Mouse (Mus musculus): ENCODE results near the gene Exoc6. TPM values are rescaled to one million over a fixed set of nuclear protein-coding genes. Genes with fewer than 3 reads are reported as not detected.

The Exoc6 gene
- polyA plus RNA-seq, 1 experiment from 2014 or later, result 7.3 TPM

DNA sequence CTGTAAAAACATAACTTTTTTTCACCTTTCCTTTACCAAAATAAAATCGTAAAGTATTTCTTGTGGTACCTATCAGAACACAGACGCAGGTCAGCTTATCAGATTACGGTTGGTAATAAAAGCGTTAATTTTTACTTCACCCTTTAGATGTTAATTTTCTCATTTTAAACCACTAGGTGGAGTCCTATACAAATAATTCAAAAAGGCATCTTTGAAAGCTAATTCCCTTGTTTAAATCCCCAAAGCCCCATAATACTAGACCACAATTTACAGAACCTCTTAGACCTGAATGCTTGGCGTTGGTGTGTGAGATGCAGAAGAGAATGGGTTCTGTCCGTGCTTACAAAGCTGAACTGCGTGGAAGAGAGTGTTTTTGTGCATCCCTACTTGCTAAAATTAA is 15.6 kb downstream of the Exoc6 start:
- no peaks in the 10 kb centered on the region for H3K27me3 ChIP-seq (ENCODE audit: low read depth, poor library complexity, severe bottlenecking)
- WGBS, result 60% methylated on average over 7 of the region's 7 CpGs
- peaks cover under 1% of the 10 kb centered on the region; the same call in 1 of the 2 replicates for H3K4me1 ChIP-seq
- H3K36me3 ChIP-seq, result no peaks in the 10 kb centered on the region
- H3K9me3 ChIP-seq (replicated peaks), result no peaks in the 10 kb centered on the region
- DNase-seq (ENCODE audit: low spot score), result no peak
- H3K4me3 ChIP-seq, result no peak overlapping the region
- H3K27ac ChIP-seq, result no peak overlapping the region

DNA sequence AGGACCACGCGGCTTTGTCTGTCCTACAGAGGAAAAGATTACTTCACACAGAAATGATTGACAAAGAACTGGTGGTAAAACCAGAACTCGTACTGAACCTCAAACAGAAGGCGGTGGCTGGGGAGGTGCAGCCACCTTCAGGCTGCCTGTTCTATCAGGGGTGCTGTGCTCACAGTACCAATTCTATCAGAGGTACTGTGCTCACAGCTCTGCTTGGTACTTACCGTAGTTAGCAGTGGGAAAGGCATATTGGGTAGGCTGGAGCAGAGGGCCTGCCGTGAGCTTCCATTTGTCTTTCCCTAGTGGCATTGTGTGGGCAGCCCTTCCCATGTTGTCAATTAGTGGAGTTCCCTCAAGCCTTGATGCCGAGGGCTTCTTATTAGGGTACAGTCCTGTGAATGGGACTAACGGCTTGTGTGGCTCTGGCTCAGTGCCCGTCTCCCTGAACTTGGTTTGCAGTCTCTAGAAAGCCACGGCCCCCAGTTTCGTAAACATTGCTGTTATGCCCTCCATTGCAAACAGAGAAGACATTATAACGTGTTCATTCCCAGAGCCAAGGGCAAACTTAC is 19.1 kb downstream of the Exoc6 start:
- no peak overlapping the region for H3K4me3 ChIP-seq
- no peak overlapping the region for H3K27ac ChIP-seq
- H3K27me3 ChIP-seq (ENCODE audit: low read depth, poor library complexity, severe bottlenecking), result no peaks in the 10 kb centered on the region
- no peaks in the 10 kb centered on the region for H3K9me3 ChIP-seq (replicated peaks)
- H3K4me1 ChIP-seq, result no peaks in the 10 kb centered on the region
- WGBS, result 87% methylated on average over 12 of the region's 12 CpGs
- H3K36me3 ChIP-seq, result no peaks in the 10 kb centered on the region
- no peak for DNase-seq (ENCODE audit: low spot score)

DNA sequence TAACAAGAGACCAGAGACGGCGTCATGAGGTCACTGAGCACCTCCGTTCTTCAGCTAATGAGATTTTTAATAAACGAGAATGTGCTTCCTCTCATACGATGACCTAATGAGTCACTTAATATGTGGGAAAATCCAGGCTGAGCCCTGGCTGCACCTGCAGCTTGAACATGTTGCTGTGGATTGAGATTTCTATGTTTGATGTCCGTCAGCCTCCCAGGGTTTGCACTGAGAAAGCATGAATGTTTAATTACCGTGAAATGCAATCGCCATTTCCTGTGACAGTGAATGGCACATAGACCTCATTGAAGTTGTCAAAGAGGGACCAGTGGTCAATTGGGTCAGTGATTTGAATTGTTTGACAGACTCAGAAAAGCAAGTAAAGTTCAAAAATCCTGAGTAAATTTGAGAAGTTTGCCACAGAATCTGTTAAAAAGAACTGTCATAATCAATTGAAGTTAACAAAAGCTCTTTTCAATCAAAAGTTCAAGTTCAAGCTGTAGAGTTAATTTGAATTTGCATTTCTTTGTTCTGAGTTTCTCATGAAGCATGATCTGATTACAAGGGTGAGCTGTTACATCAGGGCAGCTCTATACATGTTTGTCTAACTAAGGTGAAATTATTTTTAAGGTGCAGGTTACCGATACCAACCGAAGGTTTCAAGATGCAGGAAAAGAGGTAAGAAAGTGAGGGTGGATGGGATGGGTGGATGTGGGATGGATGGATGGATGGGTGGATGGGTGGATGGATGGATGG is 20.9 kb downstream of the Exoc6 start:
- whole genome bisulfite sequencing, result 93% methylated on average over 10 of the region's 10 CpGs
- Histone ChIP-seq H3K4me1 (no peaks in the 10 kb centered on the region), H3K4me3 (no peak overlapping the region), H3K9me3 (replicated peaks) (no peaks in the 10 kb centered on the region), H3K27me3 (ENCODE audit: low read depth, poor library complexity, severe bottlenecking) (no peaks in the 10 kb centered on the region), H3K27ac (no peak overlapping the region), H3K36me3 (no peaks in the 10 kb centered on the region)
- DNase-seq (ENCODE audit: low spot score), result no peak

DNA sequence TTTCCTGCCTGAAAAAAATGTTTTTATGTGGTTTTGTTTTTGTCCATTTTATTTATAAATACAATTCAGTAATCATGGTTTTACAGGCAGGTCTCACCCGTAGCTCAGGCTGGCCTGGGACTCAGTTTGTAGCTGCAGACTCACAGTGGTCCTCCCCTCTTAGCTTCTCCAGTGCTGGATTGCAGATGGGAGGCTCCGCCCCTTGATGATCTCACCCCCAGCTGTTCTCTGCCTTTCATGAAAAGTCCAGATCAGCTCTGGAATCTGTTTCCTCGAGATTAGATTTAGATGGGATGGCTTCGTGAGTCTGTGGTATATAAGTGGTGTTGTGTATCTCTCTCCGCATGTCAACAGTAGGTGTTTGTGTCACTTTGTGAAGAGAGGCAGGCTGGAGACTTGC is 24.6 kb downstream of the Exoc6 start:
- H3K9me3 ChIP-seq (replicated peaks), result no peaks in the 10 kb centered on the region
- no peaks in the 10 kb centered on the region for H3K36me3 ChIP-seq
- no peak for DNase-seq (ENCODE audit: low spot score)
- 60% methylated on average over 5 of the region's 5 CpGs for WGBS
- H3K27me3 ChIP-seq (ENCODE audit: low read depth, poor library complexity, severe bottlenecking), result no peaks in the 10 kb centered on the region
- no peak overlapping the region for H3K4me3 ChIP-seq
- H3K4me1 ChIP-seq, result peaks cover 8% of the 10 kb centered on the region
- no peak overlapping the region for H3K27ac ChIP-seq

DNA sequence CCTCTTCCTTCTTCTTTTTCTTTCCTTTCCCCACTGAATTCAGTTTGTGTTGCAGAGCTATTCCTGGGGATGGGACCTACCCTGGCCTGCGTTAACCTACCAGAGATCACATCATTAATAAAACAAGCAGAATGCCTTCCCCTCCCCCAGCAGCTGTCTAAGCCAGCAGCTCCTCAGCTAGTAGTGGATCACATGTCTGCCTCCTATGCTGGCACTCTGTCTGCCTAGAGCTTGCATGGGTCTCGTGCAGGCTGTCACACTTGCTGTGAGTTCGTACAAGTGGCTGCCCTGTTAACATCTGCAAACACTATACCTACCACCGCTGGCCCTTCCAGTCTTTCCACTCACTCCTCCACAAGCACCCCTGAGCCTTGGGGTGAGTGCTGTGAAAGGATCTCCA is 29.4 kb downstream of the Exoc6 start:
- WGBS, result 37% methylated on average over 4 of the region's 4 CpGs
- no peaks in the 10 kb centered on the region for H3K27me3 ChIP-seq (ENCODE audit: low read depth, poor library complexity, severe bottlenecking)
- peak overlapping the region; percentile 56 for H3K27ac ChIP-seq
- H3K4me1 ChIP-seq, result peaks cover 8% of the 10 kb centered on the region
- H3K9me3 ChIP-seq (replicated peaks), result no peaks in the 10 kb centered on the region
- H3K36me3 ChIP-seq, result no peaks in the 10 kb centered on the region
- H3K4me3 ChIP-seq, result no peak overlapping the region
- DNase-seq (ENCODE audit: low spot score), result no peak

DNA sequence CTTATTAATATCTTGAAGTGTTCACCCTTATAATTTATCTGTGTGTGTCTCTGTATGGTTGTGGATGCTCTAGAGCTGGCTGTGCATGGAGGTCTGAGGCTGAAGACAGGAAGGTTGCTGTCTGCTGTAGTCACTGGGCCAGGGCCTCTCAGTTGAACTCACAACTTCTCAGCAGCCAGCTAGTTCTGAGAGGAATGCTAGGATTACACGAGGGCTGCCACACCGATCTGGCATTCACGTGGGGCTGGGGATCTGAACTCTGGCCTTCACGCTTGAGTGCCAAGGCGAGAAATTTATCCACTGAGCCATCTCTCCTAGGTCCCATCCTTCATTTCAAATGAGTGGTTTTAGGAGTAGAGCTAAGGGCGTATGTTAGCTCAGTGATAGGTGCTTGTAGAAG is 30.2 kb downstream of the Exoc6 start:
- no peaks in the 10 kb centered on the region for H3K27me3 ChIP-seq (ENCODE audit: low read depth, poor library complexity, severe bottlenecking)
- 87% methylated on average over 6 of the region's 6 CpGs for WGBS
- peaks cover 14% of the 10 kb centered on the region for H3K4me1 ChIP-seq
- H3K27ac ChIP-seq, result no peak overlapping the region
- DNase-seq (ENCODE audit: low spot score), result no peak
- H3K9me3 ChIP-seq (replicated peaks), result no peaks in the 10 kb centered on the region
- no peak overlapping the region for H3K4me3 ChIP-seq
- no peaks in the 10 kb centered on the region for H3K36me3 ChIP-seq

DNA sequence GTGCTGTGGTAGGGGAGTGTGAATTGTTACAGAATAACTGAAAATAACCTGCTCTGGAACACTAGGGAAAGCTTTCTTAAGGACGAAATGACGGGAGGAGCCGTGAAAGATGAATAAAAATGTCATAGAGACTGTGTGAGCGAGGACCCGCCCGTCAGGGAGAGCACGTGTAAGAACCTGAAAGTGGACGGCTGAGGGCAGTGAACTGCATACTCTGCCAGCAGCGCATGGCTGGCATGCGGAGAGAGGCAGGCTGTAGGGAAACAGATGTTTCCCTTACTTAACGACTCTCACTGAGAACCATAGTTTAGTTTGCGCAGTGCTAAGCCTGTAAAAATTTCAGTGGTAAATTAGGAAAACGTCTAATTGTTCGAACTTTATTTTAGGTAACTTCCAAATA is 35.0 kb downstream of the Exoc6 start:
- peak; percentile 47 for DNase-seq (ENCODE audit: low spot score)
- H3K4me1 ChIP-seq, result peaks cover 11% of the 10 kb centered on the region
- no peak overlapping the region for H3K4me3 ChIP-seq
- H3K27me3 ChIP-seq (ENCODE audit: low read depth, poor library complexity, severe bottlenecking), result no peaks in the 10 kb centered on the region
- H3K27ac ChIP-seq, result no peak overlapping the region
- H3K9me3 ChIP-seq (replicated peaks), result no peaks in the 10 kb centered on the region
- WGBS, result 49% methylated on average over 14 of the region's 14 CpGs
- no peaks in the 10 kb centered on the region for H3K36me3 ChIP-seq

DNA sequence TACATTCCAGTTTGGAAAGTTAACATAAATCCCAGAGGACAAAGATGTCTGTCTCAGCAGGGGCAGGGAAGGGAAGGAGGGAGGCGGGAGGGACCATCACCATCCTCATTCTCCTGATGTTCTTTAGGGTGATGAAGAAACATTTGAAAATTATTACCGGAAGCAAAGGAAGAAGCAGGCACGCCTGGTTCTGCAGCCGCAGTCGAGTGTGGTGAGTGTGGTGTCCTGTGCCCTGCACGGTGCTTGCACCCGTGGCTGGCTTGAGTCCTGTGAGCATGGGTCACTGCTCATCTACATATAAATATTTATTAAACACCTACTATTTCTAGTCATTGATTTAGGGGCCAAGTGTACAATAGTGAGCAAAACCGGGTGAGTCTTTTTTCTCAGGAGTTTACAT is 35.5 kb downstream of the Exoc6 start:
- Histone ChIP-seq H3K4me3 (no peak overlapping the region), H3K27me3 (ENCODE audit: low read depth, poor library complexity, severe bottlenecking) (no peaks in the 10 kb centered on the region), H3K36me3 (no peaks in the 10 kb centered on the region), H3K9me3 (replicated peaks) (no peaks in the 10 kb centered on the region), H3K27ac (0 out of 2 replicates have a peak overlapping the region, but pooled peaks have one; percentile 20), H3K4me1 (peaks cover 11% of the 10 kb centered on the region)
- no peak for DNase-seq (ENCODE audit: low spot score)
- WGBS, result 78% methylated on average over 8 of the region's 8 CpGs

DNA sequence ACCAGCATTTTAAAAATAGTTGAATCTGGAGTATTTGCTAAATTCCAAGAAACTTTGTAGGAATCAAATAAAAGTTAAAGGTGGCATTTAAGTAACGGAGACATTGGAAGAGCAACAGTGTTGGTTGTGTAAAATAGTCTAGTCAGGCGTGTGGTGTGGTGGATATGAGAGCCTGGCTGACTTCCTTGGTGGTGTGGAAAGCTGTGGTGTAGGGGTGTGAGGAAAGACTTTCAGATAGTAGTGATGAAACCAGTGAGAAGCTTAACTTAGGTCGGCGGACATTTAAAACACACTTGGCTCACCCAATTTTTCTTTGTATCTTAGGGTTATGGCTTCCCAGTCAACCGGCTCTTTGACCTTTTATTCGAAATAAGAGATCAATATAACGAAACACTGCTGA is 40.3 kb downstream of the Exoc6 start:
- H3K4me1 ChIP-seq, result peaks cover 4% of the 10 kb centered on the region
- no peak overlapping the region for H3K27ac ChIP-seq
- WGBS, result 93% methylated on average over 7 of the region's 7 CpGs
- H3K27me3 ChIP-seq (ENCODE audit: low read depth, poor library complexity, severe bottlenecking), result no peaks in the 10 kb centered on the region
- H3K36me3 ChIP-seq, result 0 out of 2 replicates have a peak, but pooled peaks cover 3% of the 10 kb centered on the region
- H3K4me3 ChIP-seq, result no peak overlapping the region
- no peak for DNase-seq (ENCODE audit: low spot score)
- H3K9me3 ChIP-seq (replicated peaks), result no peaks in the 10 kb centered on the region

DNA sequence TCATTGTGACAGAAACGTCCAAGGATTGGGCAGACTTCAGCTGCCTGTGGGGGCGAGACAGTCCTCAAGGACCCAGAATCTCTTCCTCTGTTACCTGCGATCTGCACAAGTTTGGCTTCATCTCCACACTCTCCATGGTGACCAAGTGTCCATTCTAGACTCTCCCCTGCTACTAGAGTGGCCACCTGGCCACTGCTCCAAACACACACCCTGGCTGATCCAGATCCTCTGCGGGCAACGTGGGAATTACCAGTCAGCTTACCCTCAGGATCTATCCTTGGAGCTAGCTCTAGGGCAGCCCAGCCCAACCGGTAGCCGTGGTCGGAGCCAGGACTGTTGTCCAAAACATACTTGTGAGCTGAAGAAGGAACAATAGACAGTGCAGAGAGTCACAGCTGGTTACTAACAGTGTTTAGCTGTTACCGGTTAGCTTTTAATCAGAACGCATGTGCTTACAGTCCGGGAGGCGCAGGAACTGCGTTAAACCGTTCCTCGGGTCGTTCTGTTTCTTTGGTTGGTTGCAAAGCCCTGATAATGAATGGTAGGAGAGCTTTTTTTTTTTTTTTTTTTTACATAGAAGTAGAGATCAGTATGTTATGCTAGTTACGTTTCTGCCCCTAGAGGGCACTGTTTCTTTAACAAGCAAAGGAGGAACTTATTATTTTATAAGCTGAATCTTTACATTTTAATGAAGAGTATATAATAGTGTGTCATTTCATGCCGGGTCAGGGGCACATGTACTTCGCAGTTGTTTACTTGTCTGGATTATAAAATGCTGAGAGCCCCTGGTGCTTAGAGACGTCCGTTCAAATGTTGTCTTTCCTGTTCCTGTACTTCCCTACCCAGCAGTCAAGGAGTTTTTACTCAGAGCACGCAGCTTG is 52.0 kb downstream of the Exoc6 start:
- DNase-seq (ENCODE audit: low spot score), result no peak
- H3K36me3 ChIP-seq, result no peaks in the 10 kb centered on the region
- H3K27me3 ChIP-seq (ENCODE audit: low read depth, poor library complexity, severe bottlenecking), result no peaks in the 10 kb centered on the region
- H3K4me3 ChIP-seq, result no peak overlapping the region
- H3K4me1 ChIP-seq, result no peaks in the 10 kb centered on the region
- H3K9me3 ChIP-seq (replicated peaks), result no peaks in the 10 kb centered on the region
- H3K27ac ChIP-seq, result 0 out of 2 replicates have a peak overlapping the region, but pooled peaks have one; percentile 56
- WGBS, result 46% methylated on average over 22 of the region's 22 CpGs

DNA sequence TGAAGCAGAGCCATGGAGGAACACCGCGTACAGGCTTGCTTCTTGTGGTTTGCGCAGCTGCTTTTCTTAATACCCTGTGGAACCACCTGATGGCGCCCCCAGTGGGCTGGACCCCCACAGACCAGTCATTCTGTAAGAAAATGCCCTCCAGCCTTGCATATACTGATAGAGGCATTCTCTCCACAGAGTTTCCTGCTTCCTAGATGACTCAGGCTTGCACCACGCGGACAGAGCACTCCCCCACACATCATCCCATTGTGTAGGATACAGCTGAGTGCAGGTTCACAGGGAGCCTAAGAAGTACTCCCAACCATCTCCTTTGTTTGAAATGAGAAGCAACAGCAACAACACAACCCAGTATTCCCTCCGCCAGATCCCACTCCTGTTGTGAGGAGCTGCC is 59.8 kb downstream of the Exoc6 start:
- H3K36me3 ChIP-seq, result no peaks in the 10 kb centered on the region
- no peak overlapping the region for H3K4me3 ChIP-seq
- no peak for DNase-seq (ENCODE audit: low spot score)
- peaks cover 26% of the 10 kb centered on the region for H3K4me1 ChIP-seq
- 73% methylated on average over 7 of the region's 7 CpGs for WGBS
- H3K9me3 ChIP-seq (replicated peaks), result no peaks in the 10 kb centered on the region
- H3K27ac ChIP-seq, result no peak overlapping the region; the same call in 1 of the 2 replicates
- no peaks in the 10 kb centered on the region for H3K27me3 ChIP-seq (ENCODE audit: low read depth, poor library complexity, severe bottlenecking)

DNA sequence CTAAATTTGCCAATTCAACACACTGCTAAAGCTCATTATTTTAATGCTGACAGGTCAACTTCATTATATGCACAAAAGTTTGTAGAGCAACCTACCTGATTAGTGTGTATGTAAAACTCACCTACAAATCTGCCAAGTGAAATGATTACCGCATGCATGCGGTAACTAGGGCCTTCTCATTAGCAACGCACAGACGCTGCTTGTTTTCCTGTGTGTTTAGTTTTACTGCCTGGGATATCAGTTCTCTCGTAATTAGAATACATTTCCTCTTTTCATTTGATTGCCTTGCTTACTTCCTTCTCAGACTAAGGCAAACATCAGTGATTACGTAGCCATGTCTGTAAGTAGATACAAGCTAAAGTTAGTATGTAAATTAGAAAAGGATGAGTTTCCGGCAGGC is 62.7 kb downstream of the Exoc6 start:
- Histone ChIP-seq H3K9me3 (replicated peaks) (no peaks in the 10 kb centered on the region), H3K27ac (0 out of 2 replicates have a peak overlapping the region, but pooled peaks have one; percentile 76), H3K36me3 (no peaks in the 10 kb centered on the region), H3K4me1 (peaks cover 26% of the 10 kb centered on the region), H3K4me3 (no peak overlapping the region), H3K27me3 (ENCODE audit: low read depth, poor library complexity, severe bottlenecking) (no peaks in the 10 kb centered on the region)
- 44% methylated on average over 7 of the region's 7 CpGs for WGBS
- no peak for DNase-seq (ENCODE audit: low spot score)
